Mouse (Mus musculus) urinary bladder, postnatal 14 days (tissue): Measurements from ENCODE around the gene Ptger1.
A peak's percentile ranks its signal among the peaks of the same experiment; 100 is the strongest.

ENCODE experiments used
- DNase-seq: peaks from one replicate; pipeline ENCODE4 v3.0.0; 2021; ENCODE audit warnings: low spot score

Gene Ptger1

GRCm38 (mm10) chr8:83695351-83696106 is 29.1 kb downstream of the Ptger1 start:
- no peak for DNase-seq

GRCm38 (mm10) chr8:83697374-83698220 is 31.1 kb downstream of the Ptger1 start:
- peak; percentile 66 for DNase-seq

- peak; percentile 53 for DNase-seq
Measured at GRCm38 (mm10) chr8:83698291-83698660, 31.8 kb downstream of the Ptger1 start.

- DNase-seq = peak; percentile 81
Measured at GRCm38 (mm10) chr8:83698661-83699453, 32.4 kb downstream of the Ptger1 start, which contains the start of gene Pkn1. Gene Pkn1, minus strand, starts transcription at chr8:83699179.

- no peak for DNase-seq
Measured at GRCm38 (mm10) chr8:83699566-83699965, 33.1 kb downstream of the Ptger1 start.

GRCm38 (mm10) chr8:83700423-83701085 is 34.1 kb downstream of the Ptger1 start:
- DNase-seq = no peak

- no peak for DNase-seq
Measured at GRCm38 (mm10) chr8:83703426-83703825, 36.9 kb downstream of the Ptger1 start.

GRCm38 (mm10) chr8:83706411-83706810 is 39.9 kb downstream of the Ptger1 start:
- no peak for DNase-seq

- no peak for DNase-seq
Measured at GRCm38 (mm10) chr8:83707554-83707953, 41.1 kb downstream of the Ptger1 start.

- DNase-seq = no peak
Measured at GRCm38 (mm10) chr8:83714676-83715030, 48.2 kb downstream of the Ptger1 start.

- DNase-seq = peak; percentile 95
Measured at GRCm38 (mm10) chr8:83715031-83715690, 48.7 kb downstream of the Ptger1 start, which contains the start of gene Ddx39. Gene Ddx39, plus strand, starts transcription at chr8:83715177.

- DNase-seq = no peak
Measured at GRCm38 (mm10) chr8:83715771-83716170, 49.3 kb downstream of the Ptger1 start.

- DNase-seq = no peak
Measured at GRCm38 (mm10) chr8:83716563-83716962, 50.1 kb downstream of the Ptger1 start.

- no peak for DNase-seq
Measured at GRCm38 (mm10) chr8:83719048-83719447, 52.6 kb downstream of the Ptger1 start.

GRCm38 (mm10) chr8:83719693-83720092 is 53.2 kb downstream of the Ptger1 start:
- no peak for DNase-seq

GRCm38 (mm10) chr8:83721405-83722025 is 55.0 kb downstream of the Ptger1 start:
- DNase-seq = no peak
